Mouse (Mus musculus) liver, embryonic 12.5 days (tissue): ENCODE results near the gene Myo1a. TPM values are rescaled to one million over a fixed set of nuclear protein-coding genes. Genes with fewer than 3 reads are reported as not detected.
A peak's percentile ranks its signal among the peaks of the same experiment; 100 is the strongest.

Experiments
- ATAC-seq: fragments of 200-750 bp; cut with Nextera tagmentation; 2 replicates; pipeline ENCODE4 v1.8.0; 2017; ENCODE audit warnings: moderate number of reproducible peaks, mild to moderate bottlenecking, moderate library complexity
- H3K27ac ChIP-seq: fragments of 300-500 bp; sonication (generic); 2 replicates; pipeline ENCODE4 v1.5.1; 2016; ENCODE audit warnings: mild to moderate bottlenecking
- H3K27me3 ChIP-seq: fragments of 300-500 bp; sonication (generic); replicated peaks from 2 replicates; pipeline ENCODE4 v1.6.1; 2016; ENCODE audit warnings: mild to moderate bottlenecking, moderate library complexity
- H3K36me3 ChIP-seq: fragments of 300-500 bp; sonication (generic); 2 replicates; pipeline ENCODE4 v1.6.1; 2016; ENCODE audit warnings: mild to moderate bottlenecking, moderate library complexity
- H3K4me1 ChIP-seq: fragments of 300-500 bp; sonication (generic); 2 replicates; pipeline ENCODE4 v1.6.1; 2016
- H3K4me2 ChIP-seq: fragments of 300-500 bp; sonication (generic); 2 replicates; pipeline ENCODE4 v1.6.1; 2016; ENCODE audit warnings: mild to moderate bottlenecking, moderate library complexity
- H3K4me3 ChIP-seq: fragments of 300-500 bp; sonication (generic); 2 replicates; pipeline ENCODE4 v1.5.1; 2016; ENCODE audit warnings: mild to moderate bottlenecking, moderate library complexity
- H3K9ac ChIP-seq: fragments of 300-500 bp; sonication (generic); 2 replicates; pipeline ENCODE4 v1.6.1; 2016; ENCODE audit warnings: mild to moderate bottlenecking, moderate library complexity
- H3K9me3 ChIP-seq: fragments of 300-500 bp; sonication (generic); replicated peaks from 2 replicates; pipeline ENCODE4 v1.6.1; 2016; ENCODE audit warnings: mild to moderate bottlenecking, moderate library complexity
- WGBS: fragments of 180-500 bp; shearing (Covaris S2); methylation state at CpG from one replicate; pipeline ENCODE4 v1.1.7; 2016; ENCODE audit not compliant: insufficient replicate concordance; 5-methylcytosine and 5-hydroxymethylcytosine counted together
- polyA plus RNA-seq: library from polyadenylated mRNA; unstranded; fragments of >200 nt; fragmentation: Nextera tagmentation; extraction: Ambion mirVana; gene quantifications from 2 replicates; pipeline ENCODE4 v1.2.1, GENCODE M21; 2016

Gene Myo1a
- polyA plus RNA-seq, 1 experiment from 2014 or later: 0.06 TPM

GRCm38 (mm10) chr10:127676691-127677548 lies 28.1 kb upstream of the Myo1a start:
- ATAC-seq: peak; percentile 93
- Histone ChIP-seq H3K27me3 (no peaks in the 10 kb centered on the region), H3K4me2 (peak overlapping the region; percentile 97), H3K27ac (peak overlapping the region; percentile 89), H3K9me3 (no peaks in the 10 kb centered on the region), H3K4me3 (peak overlapping the region; percentile 87), H3K36me3 (no peaks in the 10 kb centered on the region), H3K9ac (peak overlapping the region; percentile 81), H3K4me1 (peaks cover 28% of the 10 kb centered on the region)
- WGBS: under 1% methylated on average over 68 of the region's 71 CpGs

GRCm38 (mm10) chr10:127677591-127678336 lies 27.2 kb upstream of the Myo1a start:
- peak overlapping the region; percentile 87 for H3K4me3 ChIP-seq
- no peaks in the 10 kb centered on the region for H3K36me3 ChIP-seq
- WGBS: 5% methylated on average over 14 of the region's 14 CpGs
- no peak for ATAC-seq
- H3K9ac ChIP-seq: peak overlapping the region; percentile 81
- peak overlapping the region; percentile 97 for H3K4me2 ChIP-seq
- no peaks in the 10 kb centered on the region for H3K9me3 ChIP-seq
- H3K27ac ChIP-seq: peak overlapping the region; percentile 89
- H3K27me3 ChIP-seq: no peaks in the 10 kb centered on the region
- H3K4me1 ChIP-seq: peaks cover 29% of the 10 kb centered on the region

- H3K4me3 ChIP-seq: no peak overlapping the region
- H3K9ac ChIP-seq: no peak overlapping the region
- ATAC-seq: no peak
- H3K4me1 ChIP-seq: peaks cover 34% of the 10 kb centered on the region
- H3K9me3 ChIP-seq: no peaks in the 10 kb centered on the region
- H3K36me3 ChIP-seq: no peaks in the 10 kb centered on the region
- H3K4me2 ChIP-seq: no peak overlapping the region
- WGBS: 87% methylated on average over 1 of the region's 1 CpGs
- no peaks in the 10 kb centered on the region for H3K27me3 ChIP-seq
- no peak overlapping the region for H3K27ac ChIP-seq
Measured at GRCm38 (mm10) chr10:127679208-127679607, 25.8 kb upstream of the Myo1a start.

GRCm38 (mm10) chr10:127679881-127680280 lies 25.1 kb upstream of the Myo1a start:
- WGBS: 76% methylated on average over 3 of the region's 3 CpGs
- Histone ChIP-seq H3K4me2 (no peak overlapping the region), H3K4me1 (peaks cover 34% of the 10 kb centered on the region), H3K27ac (no peak overlapping the region), H3K36me3 (no peaks in the 10 kb centered on the region), H3K9ac (no peak overlapping the region), H3K27me3 (no peaks in the 10 kb centered on the region), H3K4me3 (no peak overlapping the region), H3K9me3 (no peaks in the 10 kb centered on the region)
- no peak for ATAC-seq

GRCm38 (mm10) chr10:127682886-127683285 lies 22.1 kb upstream of the Myo1a start:
- 78% methylated on average over 6 of the region's 6 CpGs for WGBS
- Histone ChIP-seq H3K4me3 (no peak overlapping the region), H3K4me2 (no peak overlapping the region), H3K9ac (no peak overlapping the region), H3K27ac (no peak overlapping the region), H3K4me1 (peaks cover 20% of the 10 kb centered on the region), H3K27me3 (no peaks in the 10 kb centered on the region), H3K9me3 (no peaks in the 10 kb centered on the region), H3K36me3 (no peaks in the 10 kb centered on the region)
- ATAC-seq: no peak

GRCm38 (mm10) chr10:127691053-127691452 lies 13.9 kb upstream of the Myo1a start:
- Histone ChIP-seq H3K36me3 (peaks cover 70% of the 10 kb centered on the region), H3K27ac (no peak overlapping the region), H3K4me1 (peaks cover 10% of the 10 kb centered on the region), H3K27me3 (no peaks in the 10 kb centered on the region), H3K4me3 (no peak overlapping the region), H3K4me2 (no peak overlapping the region), H3K9ac (no peak overlapping the region), H3K9me3 (no peaks in the 10 kb centered on the region)
- ATAC-seq: no peak
- 4% methylated on average over 1 of the region's 1 CpGs for WGBS

GRCm38 (mm10) chr10:127694636-127695035 lies 10.3 kb upstream of the Myo1a start:
- no peak overlapping the region for H3K4me3 ChIP-seq
- H3K9ac ChIP-seq: no peak overlapping the region
- no peaks in the 10 kb centered on the region for H3K9me3 ChIP-seq
- H3K27me3 ChIP-seq: no peaks in the 10 kb centered on the region
- ATAC-seq: 0 out of 2 replicates have a peak, but pooled peaks have one; percentile 52
- peaks cover 87% of the 10 kb centered on the region for H3K36me3 ChIP-seq
- 46% methylated on average over 2 of the region's 2 CpGs for WGBS
- no peak overlapping the region for H3K27ac ChIP-seq
- H3K4me1 ChIP-seq: peaks cover 10% of the 10 kb centered on the region
- no peak overlapping the region for H3K4me2 ChIP-seq

- Histone ChIP-seq H3K4me2 (no peak overlapping the region), H3K27me3 (no peaks in the 10 kb centered on the region), H3K4me3 (no peak overlapping the region), H3K36me3 (peaks cover 76% of the 10 kb centered on the region), H3K9me3 (no peaks in the 10 kb centered on the region), H3K4me1 (peaks cover 10% of the 10 kb centered on the region), H3K27ac (no peak overlapping the region), H3K9ac (no peak overlapping the region)
- WGBS: 81% methylated on average over 7 of the region's 7 CpGs
- ATAC-seq: no peak
Measured at GRCm38 (mm10) chr10:127695775-127696174, 9.2 kb upstream of the Myo1a start.

- Histone ChIP-seq H3K4me1 (peaks cover 10% of the 10 kb centered on the region), H3K27ac (no peak overlapping the region), H3K36me3 (peaks cover 51% of the 10 kb centered on the region), H3K9ac (no peak overlapping the region), H3K4me3 (no peak overlapping the region), H3K27me3 (no peaks in the 10 kb centered on the region), H3K4me2 (no peak overlapping the region), H3K9me3 (no peaks in the 10 kb centered on the region)
- no peak for ATAC-seq
- WGBS: 86% methylated on average over 7 of the region's 7 CpGs
Measured at GRCm38 (mm10) chr10:127698966-127699365, 6.0 kb upstream of the Myo1a start.

GRCm38 (mm10) chr10:127703299-127703698 lies 1.7 kb upstream of the Myo1a start:
- Histone ChIP-seq H3K4me2 (no peak overlapping the region), H3K4me3 (no peak overlapping the region)
- WGBS: 43% methylated on average over 4 of the region's 4 CpGs

GRCm38 (mm10) chr10:127704293-127704692 lies 677 bp upstream of the Myo1a start:
- H3K4me2 ChIP-seq: no peak overlapping the region
- H3K9me3 ChIP-seq: no peaks in the 10 kb centered on the region
- H3K4me1 ChIP-seq: no peaks in the 10 kb centered on the region
- WGBS: 29% methylated on average over 2 of the region's 2 CpGs
- no peak for ATAC-seq
- peaks cover 1% of the 10 kb centered on the region; the same call in 1 of the 2 replicates for H3K36me3 ChIP-seq
- H3K27me3 ChIP-seq: peaks cover 11% of the 10 kb centered on the region; the same call in 1 of the 2 replicates
- H3K27ac ChIP-seq: no peak overlapping the region
- H3K9ac ChIP-seq: no peak overlapping the region
- no peak overlapping the region for H3K4me3 ChIP-seq

More at GRCm38 (mm10) chr10:127703299-127703698, 1.7 kb upstream of the Myo1a start:
- peaks cover 9% of the 10 kb centered on the region; the same call in 1 of the 2 replicates for H3K27me3 ChIP-seq
- H3K36me3 ChIP-seq: peaks cover 11% of the 10 kb centered on the region
- H3K9me3 ChIP-seq: no peaks in the 10 kb centered on the region
- H3K4me1 ChIP-seq: no peaks in the 10 kb centered on the region
- H3K27ac ChIP-seq: no peak overlapping the region
- H3K9ac ChIP-seq: no peak overlapping the region
- no peak for ATAC-seq

- Histone ChIP-seq H3K27ac (no peak overlapping the region), H3K9ac (no peak overlapping the region), H3K4me1 (no peaks in the 10 kb centered on the region), H3K36me3 (no peaks in the 10 kb centered on the region), H3K4me3 (no peak overlapping the region), H3K9me3 (no peaks in the 10 kb centered on the region), H3K27me3 (peaks cover 20% of the 10 kb centered on the region; the same call in 1 of the 2 replicates), H3K4me2 (no peak overlapping the region)
- ATAC-seq: no peak
- 34% methylated on average over 4 of the region's 4 CpGs for WGBS
Measured at GRCm38 (mm10) chr10:127705783-127706182, 813 bp downstream of the Myo1a start.
